24 mouse cellular contexts compared by ENCODE assay signal in genomic region chr12:84944813-84945553, GRCm38 (mm10). TPM values are rescaled to one million over a fixed set of nuclear protein-coding genes. Genes with fewer than 3 reads are reported as not detected.
DNase-seq lines count a peak whose midpoint lies in the region; ATAC-seq and TF ChIP-seq lines count a peak whose summit lies in the region.
"Had no signal": no experiment of that assay in that cellular context is flagged by ENCODE, and none has a peak within 500 bp of the region (broad histone marks: within the 10 kb centered on the region; RNA-seq: fewer than 3 reads in every experiment).

No protein-coding gene starts in this region.

- H3K4me2 ChIP-seq in liver, postnatal 0 days (ENCODE audit: low read depth, low read length): no peak overlapping the region
- H3K4me2 ChIP-seq: forebrain, embryonic 13.5 days; limb, embryonic 15.5 days; lung, embryonic 14.5 days; midbrain, embryonic 13.5 days had no signal

- H3K36me3 ChIP-seq in heart, adult 2 months (ENCODE audit: control insufficient read depth, insufficient read depth, low read length): peaks cover 18% of the 10 kb centered on the region
- peaks cover 18% of the 10 kb centered on the region for H3K36me3 ChIP-seq in liver, adult 2 months (ENCODE audit: control insufficient read depth, insufficient read depth, low read length)
- peaks cover 58% of the 10 kb centered on the region for H3K36me3 ChIP-seq in liver, postnatal 0 days (replicated peaks; ENCODE audit: insufficient read depth, low read length)

- no peak for TF ChIP-seq CTCF in heart, adult 2 months (IDR thresholded peaks at IDR 0.05)
- TF ChIP-seq CTCF in liver, adult 2 months (IDR thresholded peaks at IDR 0.05; ENCODE audit: low read depth, low read length): no peak
- no peak for TF ChIP-seq CTCF in liver, postnatal 0 days (IDR thresholded peaks at IDR 0.05; ENCODE audit: low read depth)

- H3K27me3 ChIP-seq in heart, adult 2 months (ENCODE audit: control insufficient read depth, insufficient read depth, low read length): no peaks in the 10 kb centered on the region
- H3K27me3 ChIP-seq in liver, adult 2 months (ENCODE audit: control insufficient read depth, insufficient read depth, low read length): no peaks in the 10 kb centered on the region
- no peaks in the 10 kb centered on the region for H3K27me3 ChIP-seq in liver, postnatal 0 days (ENCODE audit: insufficient read depth, low read length)
- H3K27me3 ChIP-seq: forebrain, embryonic 13.5 days; limb, embryonic 15.5 days; midbrain, embryonic 13.5 days had no signal

- TF ChIP-seq EP300 in heart, adult 2 months (IDR thresholded peaks at IDR 0.05; ENCODE audit: insufficient read depth, low read depth, low read length): no peak
- TF ChIP-seq EP300 in liver, postnatal 0 days (IDR thresholded peaks at IDR 0.05; ENCODE audit: low read depth): no peak

- ATAC-seq in liver, postnatal 0 days: no peak
- peak; percentile 63 for ATAC-seq in erythroid progenitor cell, adult 5-6 weeks (replicated peaks; ENCODE audit: low FRiP score, poor library complexity, severe bottlenecking)
- ATAC-seq: CD4-positive, CD25-positive, alpha-beta regulatory T cell, adult 4 months; forebrain, embryonic 13.5 days; hindbrain, postnatal 0 days; intestine, embryonic 16.5 days; midbrain, embryonic 13.5 days had no signal

- H3K4me3 ChIP-seq in heart, adult 2 months: no peak overlapping the region
- no peak overlapping the region for H3K4me3 ChIP-seq in liver, adult 2 months (ENCODE audit: insufficient read depth, low read depth, low read length)
- no peak overlapping the region for H3K4me3 ChIP-seq in liver, postnatal 0 days (ENCODE audit: low read depth, low read length)
- H3K4me3 ChIP-seq: forebrain, embryonic 13.5 days; heart, embryonic 10.5 days; limb, embryonic 15.5 days; midbrain, embryonic 13.5 days had no signal

- no peaks in the 10 kb centered on the region for H3K79me2 ChIP-seq in heart, adult 2 months (replicated peaks; ENCODE audit: control insufficient read depth, insufficient read depth, low read length)
- H3K79me2 ChIP-seq in liver, adult 2 months (ENCODE audit: control insufficient read depth, insufficient read depth, low read length): no peaks in the 10 kb centered on the region; the same call in 1 of the 2 replicates

- no peak for DNase-seq in heart, adult 2 months
- DNase-seq in heart, postnatal 4 days: no peak
- DNase-seq in liver, adult 2 months (ENCODE audit: extremely low read depth, low read depth, low spot score): peak; percentile 60
- DNase-seq in liver, postnatal 0 days: no peak
- DNase-seq in right cerebral cortex, postnatal 10 days (ENCODE audit: low spot score in 2 of 2): no peak
- no peak for DNase-seq in ovary, postnatal 10 days (ENCODE audit: low spot score)
- DNase-seq: cerebellum, adult 18-20 months; cerebellum, postnatal 14 days; gastrocnemius, postnatal 10 days; kidney, adult 9 months; kidney, postnatal 14 days; left cerebral cortex, postnatal 4 days; lung, embryonic 14.5 days; right cerebral cortex, postnatal 25 days; spleen, adult 18-20 months; thymus, postnatal 25 days had no signal

- intact Hi-C loops in heart, adult 2 months (cut with DNase I): no loop called here

- H3K9ac ChIP-seq in heart, adult 2 months (ENCODE audit: low read depth, low read length): no peak overlapping the region
- H3K9ac ChIP-seq in liver, adult 2 months (ENCODE audit: low read depth, low read length): no peak overlapping the region
- H3K9ac ChIP-seq in liver, postnatal 0 days (replicated peaks): no peak overlapping the region
- H3K9ac ChIP-seq: forebrain, embryonic 13.5 days; limb, embryonic 15.5 days; lung, embryonic 14.5 days; midbrain, embryonic 13.5 days had no signal

- H3K9me3 ChIP-seq in liver, postnatal 0 days (ENCODE audit: low read length): no peaks in the 10 kb centered on the region
- H3K9me3 ChIP-seq: forebrain, embryonic 13.5 days; heart, embryonic 10.5 days; limb, embryonic 15.5 days; midbrain, embryonic 13.5 days had no signal

- no peak for TF ChIP-seq POLR2A in heart, adult 2 months (IDR thresholded peaks at IDR 0.05; ENCODE audit: insufficient read depth, low read depth, low read length)
- no peak for TF ChIP-seq POLR2A in liver, adult 2 months (IDR thresholded peaks at IDR 0.05; ENCODE audit: extremely low read depth, insufficient read depth, low read length)

- H3K4me1 ChIP-seq in heart, adult 2 months (ENCODE audit: control insufficient read depth, insufficient read depth, low read length): peaks cover 9% of the 10 kb centered on the region; the same call in 1 of the 2 replicates
- peaks cover 36% of the 10 kb centered on the region for H3K4me1 ChIP-seq in liver, adult 2 months (ENCODE audit: control insufficient read depth, insufficient read depth, low read length)
- H3K4me1 ChIP-seq in liver, postnatal 0 days (ENCODE audit: insufficient read depth): peaks cover 8% of the 10 kb centered on the region; the same call in 1 of the 2 replicates
- H3K4me1 ChIP-seq: forebrain, embryonic 13.5 days; limb, embryonic 15.5 days; midbrain, embryonic 13.5 days had no signal

- H3K27ac ChIP-seq in heart, adult 2 months: peak overlapping the region; percentile 57
- H3K27ac ChIP-seq in liver, adult 2 months (replicated peaks; ENCODE audit: insufficient read depth, low read depth, low read length): no peak overlapping the region
- H3K27ac ChIP-seq in liver, postnatal 0 days (ENCODE audit: low read depth): no peak overlapping the region
- H3K27ac ChIP-seq: forebrain, embryonic 13.5 days; heart, embryonic 10.5 days; hindbrain, postnatal 0 days; limb, embryonic 15.5 days; midbrain, embryonic 13.5 days had no signal

- 52% methylated on average over 9 of the region's 9 CpGs for WGBS in heart, adult 2 months
- 60% methylated on average over 9 of the region's 9 CpGs for WGBS in liver, adult 2 months
- WGBS in liver, postnatal 0 days (ENCODE audit: insufficient replicate concordance): 78% methylated on average over 9 of the region's 9 CpGs

RNA-seq across cellular contexts. Expression of gene Fcf1, which starts 25.7 kb away (rescaled TPM):
- 10 to 100 TPM; 31.8 to 35.1 TPM for total RNA-seq in heart, adult 2 months (2021)
- 28.1 and 54.1 TPM in 2 replicates for polyA plus RNA-seq in heart, adult 2 months (2012; rRNA removed)
- 10 to 100 TPM; 47.9 to 49.5 TPM for total RNA-seq in heart, postnatal 4 days (2021)
- total RNA-seq in liver, adult 2 months (2014; rRNA removed): 47.5 and 59.7 TPM in 2 replicates
- 21.7 and 23.2 TPM in 2 replicates for polyA plus RNA-seq in liver, adult 2 months (2012; rRNA removed)
- 66.0 and 74.5 TPM in 2 replicates for polyA plus RNA-seq in liver, postnatal 0 days (2015; fragmentation: Nextera tagmentation; extraction: Ambion mirVana)
- total RNA-seq in erythroid progenitor cell, adult 5-6 weeks (2015; ENCODE audit: low replicate concordance): 59.5 and 73.8 TPM in 2 replicates
- total RNA-seq in erythroid progenitor cell, adult 5-6 weeks (2017; ENCODE audit: low replicate concordance): 21.8 and 66.6 TPM in 2 replicates

RNA-seq across cellular contexts. Expression of gene Arel1, which starts 25.7 kb away (rescaled TPM):
- 10 to 100 TPM; 34.9 to 45.2 TPM for total RNA-seq in heart, adult 2 months (2021)
- polyA plus RNA-seq in heart, adult 2 months (2012; rRNA removed): 29.5 and 45.9 TPM in 2 replicates
- total RNA-seq in heart, postnatal 4 days (2021): 10 to 100 TPM; 38.5 to 40.1 TPM
- 22.2 and 22.4 TPM in 2 replicates for total RNA-seq in liver, adult 2 months (2014; rRNA removed)
- polyA plus RNA-seq in liver, adult 2 months (2012; rRNA removed): 17.6 and 21.0 TPM in 2 replicates
- polyA plus RNA-seq in liver, postnatal 0 days (2015; fragmentation: Nextera tagmentation; extraction: Ambion mirVana): 5.2 and 6.9 TPM in 2 replicates
- total RNA-seq in erythroid progenitor cell, adult 5-6 weeks (2015; ENCODE audit: low replicate concordance): 61.2 and 62.3 TPM in 2 replicates
- total RNA-seq in erythroid progenitor cell, adult 5-6 weeks (2017; ENCODE audit: low replicate concordance): 58.8 and 73.4 TPM in 2 replicates

RNA-seq across cellular contexts. Expression of gene Ylpm1, which starts 51.1 kb away (rescaled TPM):
- total RNA-seq in heart, adult 2 months (2021): 10 to 100 TPM; 26.7 to 26.8 TPM
- polyA plus RNA-seq in heart, adult 2 months (2012; rRNA removed): 9.3 and 12.1 TPM in 2 replicates
- 10 to 100 TPM; 39.4 to 45.2 TPM for total RNA-seq in heart, postnatal 4 days (2021)
- total RNA-seq in liver, adult 2 months (2014; rRNA removed): 16.9 TPM in 2 replicates
- polyA plus RNA-seq in liver, adult 2 months (2012; rRNA removed): 4.7 and 5.2 TPM in 2 replicates
- polyA plus RNA-seq in liver, postnatal 0 days (2015; fragmentation: Nextera tagmentation; extraction: Ambion mirVana): 5.4 and 6.2 TPM in 2 replicates
- total RNA-seq in erythroid progenitor cell, adult 5-6 weeks (2015; ENCODE audit: low replicate concordance): 72.1 and 73.2 TPM in 2 replicates
- 52.5 and 87.7 TPM in 2 replicates for total RNA-seq in erythroid progenitor cell, adult 5-6 weeks (2017; ENCODE audit: low replicate concordance)
